Mouse (Mus musculus): ENCODE measurements around the gene Adamtsl4. TPM values are rescaled to one million over a fixed set of nuclear protein-coding genes. Genes with fewer than 3 reads are reported as not detected.
A peak's percentile ranks its signal among the peaks of the same experiment; 100 is the strongest.

Gene Adamtsl4
- 1.3 and 1.6 TPM in 2 replicates for polyA plus RNA-seq (2015; fragmentation: Nextera tagmentation; extraction: Ambion mirVana)

- Histone ChIP-seq H3K9me3 (replicated peaks) (no peaks in the 10 kb centered on the region), H3K4me3 (replicated peaks) (peak within 1 kb of the TSS; percentile 40), H3K27me3 (replicated peaks) (no peaks in the 10 kb centered on the region), H3K4me2 (peak within 1 kb of the TSS; percentile 81), H3K4me1 (peaks cover 23% of the 10 kb centered on the region), H3K27ac (replicated peaks) (0 out of 2 replicates have a peak within 1 kb of the TSS, but pooled peaks have one; percentile 38), H3K9ac (replicated peaks) (peak within 1 kb of the TSS; percentile 39), H3K36me3 (no peaks in the 10 kb centered on the region)
- WGBS = 3% methylated on average over 50 of the region's 50 CpGs
- ATAC-seq (ENCODE audit: low FRiP score) = peak; percentile 80
Measured at GRCm38 (mm10) chr3:95687524-95688421, at the start of gene Adamtsl4. Gene Adamtsl4, minus strand, starts transcription at chr3:95687917.

GRCm38 (mm10) chr3:95735071-95735670 lies 47.5 kb upstream of the Adamtsl4 start:
- Histone ChIP-seq H3K9me3 (replicated peaks) (no peaks in the 10 kb centered on the region), H3K36me3 (peaks cover 33% of the 10 kb centered on the region), H3K9ac (replicated peaks) (no peak overlapping the region), H3K4me3 (replicated peaks) (no peak overlapping the region), H3K4me1 (no peaks in the 10 kb centered on the region), H3K27ac (replicated peaks) (no peak overlapping the region), H3K4me2 (no peak overlapping the region), H3K27me3 (replicated peaks) (no peaks in the 10 kb centered on the region)
- 86% methylated on average over 12 of the region's 12 CpGs for WGBS
- no peak for ATAC-seq (ENCODE audit: low FRiP score)

DNA sequence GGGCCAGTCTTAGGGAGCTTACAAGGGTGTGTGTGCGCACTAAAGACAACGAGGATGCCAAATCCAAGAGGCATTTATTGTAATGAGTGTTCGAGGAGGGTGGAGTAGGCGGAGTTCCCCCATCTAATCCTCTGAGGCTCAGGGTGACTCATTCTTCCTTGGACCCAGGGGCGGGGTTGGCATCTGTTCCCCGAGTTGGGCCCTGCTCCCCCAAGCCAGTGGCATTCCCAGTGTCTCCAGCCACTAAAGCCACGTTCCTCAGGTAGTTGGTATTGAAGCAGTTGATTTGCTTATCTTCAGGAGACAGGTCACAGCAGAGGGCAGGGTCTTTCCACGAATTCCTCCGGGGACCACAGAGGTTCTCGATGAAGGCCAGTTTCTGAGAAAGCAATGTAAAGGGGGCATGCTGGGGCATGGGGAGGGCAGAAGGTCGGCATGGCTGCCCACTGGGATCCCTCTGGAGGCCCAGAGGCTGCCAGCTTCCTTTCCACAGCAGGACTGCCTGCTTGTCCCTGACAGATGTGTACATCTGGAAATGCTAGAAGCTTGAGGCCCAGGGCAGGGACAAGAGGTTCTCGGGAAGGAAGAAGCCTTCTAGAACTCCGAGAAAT lies 46.5 kb upstream of the Adamtsl4 start:
- no peaks in the 10 kb centered on the region for H3K27me3 ChIP-seq (replicated peaks)
- ATAC-seq (ENCODE audit: low FRiP score) = no peak
- H3K36me3 ChIP-seq = peaks cover 23% of the 10 kb centered on the region
- H3K4me2 ChIP-seq = no peak overlapping the region
- H3K27ac ChIP-seq (replicated peaks) = no peak overlapping the region
- no peak overlapping the region for H3K4me3 ChIP-seq (replicated peaks)
- 92% methylated on average over 13 of the region's 13 CpGs for WGBS
- no peak overlapping the region for H3K9ac ChIP-seq (replicated peaks)
- no peaks in the 10 kb centered on the region for H3K9me3 ChIP-seq (replicated peaks)
- H3K4me1 ChIP-seq = no peaks in the 10 kb centered on the region

DNA sequence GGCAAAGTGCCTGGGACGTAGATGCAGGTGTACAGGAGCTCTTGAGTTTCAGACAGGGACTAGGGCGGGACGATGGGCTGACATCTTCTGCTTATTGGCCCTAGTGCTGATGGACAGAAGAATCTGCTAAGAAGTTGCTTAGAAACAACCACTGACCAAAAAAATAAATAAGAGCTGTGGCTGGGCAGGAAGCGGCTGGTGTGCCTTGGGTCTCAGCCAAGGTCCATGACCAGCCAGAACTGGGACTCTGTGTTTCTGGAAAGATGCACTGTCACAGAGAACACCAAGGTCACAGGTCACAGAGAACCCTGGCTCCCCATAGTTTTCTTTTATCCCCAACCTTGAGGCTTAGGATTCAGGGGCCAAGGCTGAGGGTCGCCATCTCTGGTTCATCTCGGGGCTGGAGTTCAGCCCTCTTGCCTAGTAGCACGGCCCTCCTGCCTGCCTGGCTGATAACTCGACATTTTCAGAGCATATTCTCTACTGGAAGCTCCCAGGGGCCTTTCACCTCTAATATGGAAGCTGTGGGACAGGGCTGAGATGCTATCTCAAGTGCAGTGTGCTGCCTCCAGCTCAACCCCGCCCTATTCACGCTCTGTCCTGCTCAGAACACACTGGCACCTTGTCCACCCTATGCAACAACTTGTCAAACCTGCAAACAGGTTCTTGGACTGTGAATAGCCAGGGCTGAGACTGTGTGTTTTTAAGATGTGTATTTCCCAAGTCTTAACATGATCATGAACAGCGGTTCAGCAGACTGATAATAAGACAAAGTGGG lies 45.2 kb upstream of the Adamtsl4 start:
- H3K9ac ChIP-seq (replicated peaks) = no peak overlapping the region
- no peak for ATAC-seq (ENCODE audit: low FRiP score)
- no peak overlapping the region for H3K27ac ChIP-seq (replicated peaks)
- peaks cover 17% of the 10 kb centered on the region for H3K36me3 ChIP-seq
- no peaks in the 10 kb centered on the region for H3K27me3 ChIP-seq (replicated peaks)
- H3K9me3 ChIP-seq (replicated peaks) = no peaks in the 10 kb centered on the region
- 89% methylated on average over 11 of the region's 11 CpGs for WGBS
- no peak overlapping the region for H3K4me2 ChIP-seq
- no peak overlapping the region for H3K4me3 ChIP-seq (replicated peaks)
- H3K4me1 ChIP-seq = no peaks in the 10 kb centered on the region

DNA sequence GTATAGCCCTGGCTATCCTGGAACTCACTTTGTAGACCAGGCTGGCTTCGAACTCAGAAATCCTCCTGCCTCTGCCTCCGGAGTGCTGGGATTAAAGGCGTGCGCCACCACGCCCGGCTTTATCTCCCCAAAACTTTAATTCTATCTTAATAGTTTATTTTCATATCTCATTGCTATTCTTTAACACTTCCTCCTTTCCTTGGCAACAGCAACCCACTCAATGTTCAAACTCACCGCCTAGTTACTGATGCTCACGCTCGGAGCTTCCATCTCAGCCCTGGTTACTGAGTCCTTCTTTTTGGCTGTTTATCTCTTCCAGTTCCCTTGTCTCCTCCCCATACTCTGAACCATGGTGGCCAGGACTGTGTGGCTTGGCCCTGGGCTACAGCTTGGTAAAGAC lies 44.6 kb upstream of the Adamtsl4 start:
- no peak overlapping the region for H3K27ac ChIP-seq (replicated peaks)
- ATAC-seq (ENCODE audit: low FRiP score) = no peak

DNA sequence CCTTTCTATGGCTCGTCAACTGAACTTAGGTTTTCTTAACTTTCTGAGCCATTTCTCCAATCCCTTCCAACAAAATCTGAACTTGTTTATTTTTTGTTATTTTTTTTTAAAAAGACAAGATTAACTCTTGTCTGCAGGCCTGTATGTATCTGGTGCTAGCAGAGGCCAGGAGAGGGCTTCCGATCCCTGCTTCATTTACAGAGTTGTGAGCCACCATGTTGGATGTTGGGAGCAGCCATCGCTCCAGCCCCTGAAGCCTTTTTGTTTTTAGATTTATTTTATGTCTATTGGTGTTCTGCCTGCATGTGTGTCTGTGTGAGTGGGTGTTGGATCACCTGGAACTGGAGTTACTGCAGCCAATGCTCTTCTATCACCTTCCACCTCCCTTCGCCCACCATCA lies 44.1 kb upstream of the Adamtsl4 start:
- H3K4me1 ChIP-seq = no peaks in the 10 kb centered on the region
- H3K9ac ChIP-seq (replicated peaks) = no peak overlapping the region
- no peak overlapping the region for H3K4me2 ChIP-seq
- H3K4me3 ChIP-seq (replicated peaks) = no peak overlapping the region
- peaks cover 17% of the 10 kb centered on the region for H3K36me3 ChIP-seq
- no peak overlapping the region for H3K27ac ChIP-seq (replicated peaks)
- ATAC-seq (ENCODE audit: low FRiP score) = no peak
- no peaks in the 10 kb centered on the region for H3K9me3 ChIP-seq (replicated peaks)
- H3K27me3 ChIP-seq (replicated peaks) = no peaks in the 10 kb centered on the region
- 93% methylated on average over 4 of the region's 4 CpGs for WGBS

More for the DNA sequence above, 44.6 kb upstream of the Adamtsl4 start:
- Histone ChIP-seq H3K4me1 (no peaks in the 10 kb centered on the region), H3K9me3 (replicated peaks) (no peaks in the 10 kb centered on the region), H3K36me3 (peaks cover 17% of the 10 kb centered on the region), H3K4me2 (no peak overlapping the region), H3K4me3 (replicated peaks) (no peak overlapping the region), H3K27me3 (replicated peaks) (no peaks in the 10 kb centered on the region), H3K9ac (replicated peaks) (no peak overlapping the region)
- 97% methylated on average over 9 of the region's 9 CpGs for WGBS

GRCm38 (mm10) chr3:95730431-95730830 lies 42.7 kb upstream of the Adamtsl4 start:
- Histone ChIP-seq H3K4me2 (no peak overlapping the region), H3K9me3 (replicated peaks) (no peaks in the 10 kb centered on the region), H3K36me3 (peaks cover 8% of the 10 kb centered on the region), H3K4me3 (replicated peaks) (no peak overlapping the region), H3K27me3 (replicated peaks) (no peaks in the 10 kb centered on the region), H3K9ac (replicated peaks) (no peak overlapping the region), H3K4me1 (no peaks in the 10 kb centered on the region), H3K27ac (replicated peaks) (no peak overlapping the region)
- ATAC-seq (ENCODE audit: low FRiP score) = no peak
- WGBS = 76% methylated on average over 7 of the region's 7 CpGs

- Histone ChIP-seq H3K9ac (replicated peaks) (no peak overlapping the region), H3K36me3 (no peaks in the 10 kb centered on the region), H3K9me3 (replicated peaks) (no peaks in the 10 kb centered on the region), H3K27ac (replicated peaks) (no peak overlapping the region), H3K4me2 (no peak overlapping the region), H3K4me3 (replicated peaks) (no peak overlapping the region), H3K27me3 (replicated peaks) (no peaks in the 10 kb centered on the region), H3K4me1 (no peaks in the 10 kb centered on the region)
- WGBS = 84% methylated on average over 2 of the region's 2 CpGs
- no peak for ATAC-seq (ENCODE audit: low FRiP score)
Measured at GRCm38 (mm10) chr3:95728906-95729305, 41.2 kb upstream of the Adamtsl4 start.

DNA sequence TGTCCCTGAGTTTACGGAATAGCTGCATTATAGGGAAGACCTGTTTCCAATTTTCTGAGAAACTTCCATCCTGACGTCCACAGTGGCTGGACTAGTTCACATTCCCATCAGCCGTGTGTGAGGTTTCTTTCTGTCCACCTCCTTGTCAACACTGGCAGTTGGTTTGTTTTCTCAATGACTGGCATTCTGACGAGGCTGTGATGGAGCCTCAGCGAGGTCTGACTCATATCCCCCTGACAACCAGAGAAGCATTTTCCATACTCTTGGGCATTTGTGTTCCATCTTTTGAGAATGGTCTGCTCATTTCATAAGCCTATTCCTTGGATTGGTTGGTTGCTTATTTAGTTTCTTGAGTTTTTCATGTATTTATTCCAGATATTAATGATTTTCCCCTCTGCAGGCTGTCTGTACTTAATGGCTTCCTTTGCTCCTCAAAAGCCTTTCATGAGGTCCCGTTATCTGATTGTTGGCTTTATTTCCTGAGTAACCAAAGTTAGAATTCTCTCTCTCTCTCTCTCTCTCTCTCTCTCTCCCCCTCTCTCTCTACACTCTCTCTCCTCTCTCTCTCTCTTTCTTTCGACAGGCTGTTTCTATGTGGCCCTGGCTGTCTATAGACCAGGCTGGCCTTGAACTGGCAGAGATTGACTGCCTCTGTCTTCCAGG lies 39.1 kb upstream of the Adamtsl4 start:
- no peaks in the 10 kb centered on the region for H3K9me3 ChIP-seq (replicated peaks)
- H3K4me1 ChIP-seq = no peaks in the 10 kb centered on the region
- no peaks in the 10 kb centered on the region for H3K27me3 ChIP-seq (replicated peaks)
- no peak overlapping the region for H3K4me3 ChIP-seq (replicated peaks)
- 74% methylated on average over 7 of the region's 7 CpGs for WGBS
- H3K27ac ChIP-seq (replicated peaks) = no peak overlapping the region
- no peak overlapping the region for H3K4me2 ChIP-seq
- no peaks in the 10 kb centered on the region for H3K36me3 ChIP-seq
- ATAC-seq (ENCODE audit: low FRiP score) = no peak
- H3K9ac ChIP-seq (replicated peaks) = no peak overlapping the region

GRCm38 (mm10) chr3:95725863-95726262 lies 38.1 kb upstream of the Adamtsl4 start:
- H3K9ac ChIP-seq (replicated peaks) = no peak overlapping the region
- 82% methylated on average over 7 of the region's 7 CpGs for WGBS
- no peak overlapping the region for H3K27ac ChIP-seq (replicated peaks)
- H3K4me2 ChIP-seq = no peak overlapping the region
- H3K4me3 ChIP-seq (replicated peaks) = no peak overlapping the region
- no peaks in the 10 kb centered on the region for H3K9me3 ChIP-seq (replicated peaks)
- H3K36me3 ChIP-seq = no peaks in the 10 kb centered on the region
- no peaks in the 10 kb centered on the region for H3K27me3 ChIP-seq (replicated peaks)
- no peaks in the 10 kb centered on the region for H3K4me1 ChIP-seq
- no peak for ATAC-seq (ENCODE audit: low FRiP score)

DNA sequence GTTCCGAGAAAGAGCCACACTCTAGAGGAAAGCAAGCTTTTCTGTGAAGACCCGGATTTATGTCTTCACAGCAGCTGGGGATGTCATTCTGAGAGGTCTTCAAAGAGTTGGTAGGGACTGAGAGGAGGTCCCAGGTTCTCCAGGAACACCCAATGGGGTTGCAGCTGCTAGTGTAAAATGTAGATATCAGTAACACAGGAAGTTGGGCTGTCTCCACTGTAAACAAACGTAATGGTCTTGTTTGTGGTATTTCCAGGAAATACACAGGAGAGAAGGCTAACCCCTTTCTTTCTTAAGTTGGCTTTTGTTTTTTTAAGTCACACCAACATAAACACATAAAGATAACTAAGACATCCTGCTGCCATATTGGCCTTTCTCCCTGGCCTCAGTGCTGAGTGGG lies 34.7 kb upstream of the Adamtsl4 start:
- whole genome bisulfite sequencing = 85% methylated on average over 3 of the region's 3 CpGs
- H3K4me2 ChIP-seq = no peak overlapping the region
- no peaks in the 10 kb centered on the region for H3K9me3 ChIP-seq (replicated peaks)
- no peaks in the 10 kb centered on the region for H3K36me3 ChIP-seq
- H3K4me3 ChIP-seq (replicated peaks) = no peak overlapping the region
- H3K27ac ChIP-seq (replicated peaks) = no peak overlapping the region
- ATAC-seq (ENCODE audit: low FRiP score) = no peak
- no peak overlapping the region for H3K9ac ChIP-seq (replicated peaks)
- no peaks in the 10 kb centered on the region for H3K4me1 ChIP-seq
- H3K27me3 ChIP-seq (replicated peaks) = no peaks in the 10 kb centered on the region
